Mouse (Mus musculus) E14TG2a.4 (cell line): ENCODE measurements at regions not wholly inside any gene's neighbourhood (a gene's known extent, or its start where the extent isn't known, plus 50 kb on each side); places are given as distances from the start of the nearest gene placed in this dataset.

Experiments
- H3K27me3 ChIP-seq: 2 replicates; pipeline ENCODE4 v1.6.1; 2014; ENCODE audit warnings: low read length, control low read depth; ENCODE audit not compliant: insufficient read depth
- H3K36me3 ChIP-seq: 2 replicates; pipeline ENCODE4 v1.6.1; 2014; ENCODE audit warnings: low read length, control low read depth; ENCODE audit not compliant: insufficient read depth
- H3K4me1 ChIP-seq: replicated peaks from 2 replicates; pipeline ENCODE4 v1.6.1; 2014; ENCODE audit warnings: low read depth, low read length, control low read depth
- H3K4me3 ChIP-seq: replicated peaks from 2 replicates; pipeline ENCODE4 v1.5.1; 2014; ENCODE audit warnings: mild to moderate bottlenecking, low read length
- H3K9me3 ChIP-seq: 2 replicates; pipeline ENCODE4 v1.6.1; 2014; ENCODE audit warnings: low read length, control low read depth
- CTCF ChIP-seq: conservative IDR thresholded peaks from 2 replicates; pipeline ENCODE4 v1.5.1; 2014; ENCODE audit warnings: low read length
- NANOG ChIP-seq: IDR thresholded peaks from 2 replicates; pipeline ENCODE4 v1.6.1; 2014; ENCODE audit warnings: borderline replicate concordance, low read length, mixed read lengths
- POU5F1 ChIP-seq: IDR thresholded peaks from 2 replicates; pipeline ENCODE4 v1.6.1; 2014; ENCODE audit warnings: low read length, borderline replicate concordance

- Histone ChIP-seq H3K4me1 (no peaks in the 10 kb centered on the region; the same call in 1 of the 2 replicates), H3K36me3 (no peaks in the 10 kb centered on the region), H3K4me3 (no peak overlapping the region), H3K9me3 (no peaks in the 10 kb centered on the region), H3K27me3 (no peaks in the 10 kb centered on the region)
- TF ChIP-seq NANOG: no peak
- no peak for TF ChIP-seq POU5F1
- no peak for TF ChIP-seq CTCF
Measured at GRCm38 (mm10) chr16:77365254-77365653, 236.6 kb downstream of the Gm11146 start.

- no peaks in the 10 kb centered on the region; the same call in 1 of the 2 replicates for H3K4me1 ChIP-seq
- no peaks in the 10 kb centered on the region for H3K36me3 ChIP-seq
- TF ChIP-seq NANOG: no peak
- TF ChIP-seq POU5F1: no peak
- TF ChIP-seq CTCF: no peak
- H3K9me3 ChIP-seq: no peaks in the 10 kb centered on the region
- H3K27me3 ChIP-seq: no peaks in the 10 kb centered on the region
- no peak overlapping the region for H3K4me3 ChIP-seq
Measured at GRCm38 (mm10) chr16:77364439-77364838, 237.5 kb downstream of the Gm11146 start.

GRCm38 (mm10) chr16:77359190-77359589 is 242.7 kb downstream of the Gm11146 start:
- no peaks in the 10 kb centered on the region for H3K4me1 ChIP-seq
- H3K4me3 ChIP-seq: no peak overlapping the region
- TF ChIP-seq NANOG: no peak
- no peak for TF ChIP-seq CTCF
- TF ChIP-seq POU5F1: no peak
- H3K36me3 ChIP-seq: no peaks in the 10 kb centered on the region
- no peaks in the 10 kb centered on the region for H3K9me3 ChIP-seq
- no peaks in the 10 kb centered on the region for H3K27me3 ChIP-seq

- no peak overlapping the region for H3K4me3 ChIP-seq
- no peaks in the 10 kb centered on the region for H3K27me3 ChIP-seq
- H3K4me1 ChIP-seq: no peaks in the 10 kb centered on the region
- H3K36me3 ChIP-seq: no peaks in the 10 kb centered on the region
- H3K9me3 ChIP-seq: no peaks in the 10 kb centered on the region; the same call in 1 of the 2 replicates
- TF ChIP-seq NANOG: no peak
- TF ChIP-seq CTCF: no peak
- no peak for TF ChIP-seq POU5F1
Measured at GRCm38 (mm10) chr16:77355260-77355659, 246.6 kb downstream of the Gm11146 start.

GRCm38 (mm10) chr16:77354201-77354712 is 247.6 kb downstream of the Gm11146 start:
- H3K27me3 ChIP-seq: no peaks in the 10 kb centered on the region
- no peaks in the 10 kb centered on the region for H3K4me1 ChIP-seq
- H3K9me3 ChIP-seq: peaks cover 6% of the 10 kb centered on the region
- H3K36me3 ChIP-seq: no peaks in the 10 kb centered on the region
- no peak for TF ChIP-seq POU5F1
- TF ChIP-seq NANOG: no peak
- no peak for TF ChIP-seq CTCF
- H3K4me3 ChIP-seq: no peak overlapping the region

GRCm38 (mm10) chr16:77346128-77346527 is 255.8 kb downstream of the Gm11146 start:
- TF ChIP-seq CTCF (no peak), NANOG (no peak), POU5F1 (no peak)
- Histone ChIP-seq H3K36me3 (no peaks in the 10 kb centered on the region), H3K4me1 (no peaks in the 10 kb centered on the region), H3K27me3 (no peaks in the 10 kb centered on the region), H3K4me3 (no peak overlapping the region), H3K9me3 (peaks cover 6% of the 10 kb centered on the region)

- H3K4me1 ChIP-seq: no peaks in the 10 kb centered on the region
- H3K36me3 ChIP-seq: no peaks in the 10 kb centered on the region
- no peaks in the 10 kb centered on the region for H3K9me3 ChIP-seq
- no peak overlapping the region for H3K4me3 ChIP-seq
- no peak for TF ChIP-seq POU5F1
- H3K27me3 ChIP-seq: no peaks in the 10 kb centered on the region
Measured at GRCm38 (mm10) chr16:77332285-77332684, 269.6 kb downstream of the Gm11146 start.

- Histone ChIP-seq H3K27me3 (no peaks in the 10 kb centered on the region), H3K36me3 (no peaks in the 10 kb centered on the region), H3K4me1 (no peaks in the 10 kb centered on the region), H3K9me3 (no peaks in the 10 kb centered on the region), H3K4me3 (no peak overlapping the region)
- TF ChIP-seq CTCF: no peak
- TF ChIP-seq NANOG: no peak
- TF ChIP-seq POU5F1: no peak
Measured at GRCm38 (mm10) chr16:77330996-77331395, 270.9 kb downstream of the Gm11146 start.

- Histone ChIP-seq H3K9me3 (no peaks in the 10 kb centered on the region), H3K4me1 (no peaks in the 10 kb centered on the region)
- TF ChIP-seq POU5F1: no peak
- no peak for TF ChIP-seq NANOG
- TF ChIP-seq CTCF: no peak
Measured at GRCm38 (mm10) chr16:77329711-77330530, 272.0 kb downstream of the Gm11146 start.

More at GRCm38 (mm10) chr16:77329711-77330530, 272.0 kb downstream of the Gm11146 start:
- Histone ChIP-seq H3K27me3 (no peaks in the 10 kb centered on the region), H3K4me3 (no peak overlapping the region), H3K36me3 (no peaks in the 10 kb centered on the region)
